Mouse (Mus musculus) ES-E14 (cell line): ENCODE data around the gene Ezr.

Experiments
- CHD2 ChIP-seq: IDR thresholded peaks from 2 replicates; pipeline ENCODE4 v1.6.1; 2014; ENCODE audit warnings: mild to moderate bottlenecking, low read depth, low read length, inconsistent platforms
- HCFC1 ChIP-seq: IDR thresholded peaks from 2 replicates; pipeline ENCODE4 v1.6.1; 2012; ENCODE audit warnings: low read length, inconsistent platforms, borderline replicate concordance; ENCODE audit not compliant: insufficient read depth
- MAFK ChIP-seq: IDR thresholded peaks from 2 replicates; pipeline ENCODE4 v1.6.1; 2014; ENCODE audit warnings: mild to moderate bottlenecking, low read depth, low read length, inconsistent platforms; ENCODE audit not compliant: insufficient read depth
- ZC3H11A ChIP-seq: IDR thresholded peaks from 2 replicates; pipeline ENCODE4 v1.6.1; 2012; ENCODE audit warnings: low read depth, mild to moderate bottlenecking, inconsistent platforms, low read length, borderline replicate concordance
- ZNF384 ChIP-seq: IDR thresholded peaks from 2 replicates; pipeline ENCODE4 v1.6.1; 2012; ENCODE audit warnings: low read depth, low read length, inconsistent platforms

DNA sequence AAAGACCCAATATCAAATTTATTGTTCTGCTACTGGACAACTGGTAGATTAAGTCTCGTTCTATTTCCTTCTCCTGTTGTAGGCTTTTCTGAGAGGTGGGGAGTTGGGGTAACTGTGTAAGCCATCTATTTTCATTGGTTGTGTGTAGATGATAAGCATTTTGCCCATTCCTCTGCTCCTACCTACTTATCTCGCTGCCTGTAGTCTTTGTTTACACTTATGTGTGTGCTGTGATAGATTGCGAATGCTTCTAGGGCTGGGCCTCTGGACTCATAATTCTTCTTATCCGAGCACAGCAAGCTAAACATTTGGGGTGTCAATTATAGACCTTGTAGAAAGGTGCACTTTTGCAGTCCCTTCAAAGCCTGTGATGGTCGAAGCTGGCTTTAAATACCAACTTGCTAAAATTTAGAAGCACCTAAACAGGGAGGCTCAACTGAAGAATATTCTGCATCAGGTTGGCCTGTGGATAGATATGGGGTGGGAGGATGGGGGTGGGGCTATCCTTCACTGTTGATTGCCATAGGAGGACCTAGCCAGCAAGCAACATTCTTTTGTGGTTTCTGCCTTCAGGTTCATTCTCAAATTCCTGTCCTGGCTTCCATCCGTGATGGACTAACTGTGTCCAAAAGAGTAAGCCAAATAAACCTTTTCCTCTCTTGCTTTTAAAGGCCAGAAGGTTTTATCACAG lies 22.4 kb upstream of the Ezr start:
- no peak for TF ChIP-seq ZNF384
- no peak for TF ChIP-seq CHD2
- TF ChIP-seq MAFK, result no peak
- no peak for TF ChIP-seq ZC3H11A
- no peak for TF ChIP-seq HCFC1
